Mouse (Mus musculus) cerebellum, adult 8-10 months (tissue): ENCODE data around the gene Plbd2.
"Not testable (repeated sequence)": the region's sequence is repeated elsewhere in the genome, so short reads cannot be mapped to it uniquely, and the experiment has no call there.

Experiments used
- DNase-seq: peaks from one replicate; pipeline ENCODE4 v3.0.0; 2022

The Plbd2 gene

GRCm38 (mm10) chr5:120510982-120511642 is 7.7 kb upstream of the Plbd2 start, which contains the start of gene Slc8b1:
Gene Slc8b1 (plus strand): TSS chr5:120511168.
- DNase-seq = peak; percentile 91

DNA sequence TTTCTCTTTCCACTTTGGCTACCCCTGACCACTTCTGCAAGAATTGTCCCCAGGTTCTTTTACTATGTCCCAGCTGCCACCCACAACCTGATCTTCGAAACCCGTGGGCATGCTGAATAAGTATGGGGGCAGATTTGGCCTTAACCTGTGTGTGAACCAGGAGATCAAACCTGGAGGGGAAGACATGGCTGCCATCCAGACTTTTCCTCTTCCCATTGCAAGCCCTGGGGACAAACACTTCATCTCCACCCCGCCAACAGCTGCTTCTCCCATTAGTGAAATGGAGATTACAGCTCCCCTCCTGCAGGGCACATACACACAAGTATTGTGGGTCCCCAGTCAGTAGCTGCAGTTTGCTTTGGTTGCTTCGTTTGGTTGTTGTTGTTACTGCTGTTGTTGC is 3.9 kb upstream of the Plbd2 start:
- no peak for DNase-seq

DNA sequence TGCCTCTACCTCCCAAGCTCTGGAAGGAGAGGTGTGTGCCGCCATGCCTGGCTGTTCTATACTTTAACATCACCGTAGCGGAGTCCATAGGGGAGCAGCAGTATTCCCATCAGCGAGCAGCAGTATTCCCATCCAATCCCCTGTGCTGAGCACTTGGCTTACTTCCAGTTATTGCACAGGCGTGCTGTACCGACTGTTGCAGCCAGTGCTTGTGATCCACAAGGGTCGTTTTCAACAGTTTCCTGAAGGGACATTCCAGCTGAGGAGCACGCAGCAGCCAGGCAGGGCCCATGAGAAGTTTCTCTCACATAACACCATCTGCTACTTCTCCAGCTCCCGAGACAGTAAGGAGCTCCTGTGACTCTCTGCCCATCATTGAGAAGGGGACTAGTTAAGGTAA is 3.1 kb upstream of the Plbd2 start:
- DNase-seq = no peak

- DNase-seq = no peak
These were observed 2.4 kb upstream of the Plbd2 start for GRCm38 (mm10) chr5:120505781-120506180.

- DNase-seq = peak; percentile 86
These were observed 1.9 kb upstream of the Plbd2 start for GRCm38 (mm10) chr5:120505368-120505767.

DNA sequence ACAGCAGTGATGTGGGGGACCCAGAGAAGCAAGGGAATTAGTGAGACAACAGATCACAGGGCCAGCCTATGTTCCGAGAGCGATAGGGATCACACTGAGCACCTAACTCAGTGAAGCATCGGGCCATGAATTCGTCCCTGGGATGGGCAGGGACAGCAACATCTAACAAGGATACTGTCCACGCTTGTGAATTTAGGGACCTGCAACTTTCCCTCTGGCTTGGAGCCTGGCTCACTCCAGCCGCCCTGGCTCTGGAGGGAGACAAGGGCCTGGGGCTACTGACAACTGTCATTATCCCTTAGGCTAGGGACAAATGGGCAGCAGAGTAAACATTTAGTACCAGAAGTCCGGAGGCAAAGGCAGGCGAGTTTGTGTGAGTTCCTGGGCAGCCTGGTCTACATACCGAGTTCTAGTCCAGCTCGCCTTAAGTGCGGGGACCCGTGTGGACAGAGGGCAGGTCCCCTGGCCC is 716 bp downstream of the Plbd2 start:
- no peak for DNase-seq

DNA sequence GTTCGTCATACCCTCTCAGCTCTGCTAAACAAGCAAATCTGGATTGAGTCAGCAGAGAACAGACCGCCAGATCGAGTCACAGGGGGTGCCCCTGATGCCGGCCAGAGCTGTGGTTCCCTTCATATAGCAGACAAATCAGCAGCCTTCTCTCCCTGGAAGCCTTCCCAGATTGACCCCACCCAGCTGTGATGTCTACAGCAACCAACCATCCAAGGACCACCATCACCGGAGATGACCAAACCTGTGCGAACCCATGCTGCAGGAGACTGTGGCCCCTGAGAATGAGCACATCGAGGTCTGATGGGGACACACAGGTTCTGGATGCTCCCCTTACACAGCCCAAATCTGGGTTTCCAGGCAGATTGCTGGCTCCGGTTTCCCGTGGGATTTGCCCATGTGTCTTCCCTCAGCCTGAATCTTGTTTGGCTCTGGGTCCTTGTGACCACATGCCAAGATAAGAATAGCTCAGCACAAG is 1.2 kb downstream of the Plbd2 start:
- DNase-seq = no peak

- DNase-seq = not testable (repeated sequence)
These were observed 2.8 kb downstream of the Plbd2 start for GRCm38 (mm10) chr5:120500609-120501008.

GRCm38 (mm10) chr5:120499202-120499601 is 4.2 kb downstream of the Plbd2 start:
- no peak for DNase-seq

- DNase-seq = no peak
These were observed 6.4 kb downstream of the Plbd2 start for GRCm38 (mm10) chr5:120497071-120497470.

GRCm38 (mm10) chr5:120495703-120496226 is 7.7 kb downstream of the Plbd2 start:
- no peak for DNase-seq

- DNase-seq = no peak
These were observed 8.2 kb downstream of the Plbd2 start for GRCm38 (mm10) chr5:120495064-120495702.

DNA sequence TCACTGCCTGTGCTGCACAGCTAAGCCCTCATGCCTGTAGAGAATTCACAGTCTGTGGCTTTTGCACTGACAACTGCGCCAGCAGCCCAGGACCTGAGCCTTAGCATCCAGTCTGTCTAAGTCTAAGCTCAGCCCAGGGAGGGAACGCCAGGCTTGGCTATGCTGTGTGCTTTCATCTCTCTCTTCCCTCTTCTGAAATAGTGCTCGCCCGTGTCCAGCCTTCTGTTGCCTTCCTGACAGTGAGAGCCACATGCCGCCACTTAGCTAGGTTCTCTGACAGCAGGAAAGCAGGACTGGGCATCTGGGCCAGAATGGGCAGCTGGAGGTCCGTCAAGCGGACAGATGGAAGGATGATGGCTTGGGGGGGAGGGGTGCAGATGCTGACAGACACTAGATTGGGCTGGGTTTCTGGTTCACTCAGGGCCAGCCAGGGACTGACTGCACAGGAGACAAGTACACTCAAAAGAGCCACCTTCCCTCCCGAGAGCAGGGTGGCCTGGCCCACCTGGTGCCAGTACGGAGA is 9.5 kb downstream of the Plbd2 start:
- DNase-seq = no peak

DNA sequence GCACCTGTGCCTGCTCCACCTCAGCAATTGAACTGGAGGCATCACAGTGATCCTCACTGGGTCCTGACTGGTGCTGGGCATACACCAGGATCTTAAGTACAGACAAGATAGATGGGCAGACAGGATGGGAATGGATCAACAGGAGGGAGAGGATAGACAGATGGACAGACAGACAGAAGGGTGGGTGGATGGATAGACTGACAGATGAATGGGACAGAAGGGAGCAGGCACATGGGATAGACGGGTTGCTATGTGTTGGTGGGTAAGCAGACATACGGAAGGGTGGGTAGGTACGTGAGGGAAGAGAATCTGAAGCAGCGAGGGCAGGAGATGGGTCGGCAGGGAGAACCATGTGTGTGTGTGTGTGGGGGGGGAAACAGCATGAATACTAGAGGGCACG is 10.0 kb downstream of the Plbd2 start:
- no peak for DNase-seq

DNA sequence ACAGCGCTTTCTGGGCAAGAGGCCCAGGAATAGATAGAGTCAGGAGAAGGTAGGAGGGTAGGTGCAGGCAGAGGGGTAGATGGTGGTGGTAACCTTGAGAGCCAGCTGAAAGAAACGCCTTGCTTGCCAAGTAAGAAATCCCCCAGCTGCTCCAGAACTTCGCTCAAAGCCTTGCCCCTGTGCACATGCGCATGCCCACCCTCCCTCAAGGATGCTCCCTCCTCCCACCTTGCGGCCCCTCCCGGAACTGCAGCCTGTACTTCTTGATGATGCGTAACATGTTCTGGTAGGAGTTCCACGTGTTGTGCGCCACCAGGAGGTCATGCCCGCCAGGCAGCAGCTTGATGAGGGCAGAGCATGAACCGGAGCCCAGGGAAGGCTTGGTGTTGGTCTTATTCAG is 11.0 kb downstream of the Plbd2 start:
- no peak for DNase-seq

- no peak for DNase-seq
These were observed 12.7 kb downstream of the Plbd2 start for GRCm38 (mm10) chr5:120490679-120491192.

DNA sequence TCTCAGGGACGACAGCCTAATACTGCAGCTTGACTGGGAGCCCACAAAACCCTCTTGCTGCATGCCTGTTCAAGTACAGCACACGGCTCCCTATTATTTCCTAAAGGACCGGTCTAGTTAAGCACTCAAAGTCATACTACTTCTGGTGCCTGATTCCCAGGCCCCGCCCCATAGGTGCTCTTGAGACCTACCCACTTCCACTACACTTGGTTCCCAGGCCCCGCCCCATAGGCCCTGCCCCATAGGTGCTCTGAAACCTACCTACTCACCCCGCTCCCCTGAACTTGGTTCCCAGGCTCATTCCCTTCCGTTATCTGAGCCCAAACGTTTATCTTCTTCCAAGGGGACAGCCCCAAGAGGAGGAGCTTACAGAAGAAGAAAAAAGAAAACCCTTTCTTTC is 15.6 kb downstream of the Plbd2 start:
- DNase-seq = no peak

GRCm38 (mm10) chr5:120483399-120483798 is 20.0 kb downstream of the Plbd2 start:
- DNase-seq = no peak

GRCm38 (mm10) chr5:120481205-120481604 is 22.2 kb downstream of the Plbd2 start:
- no peak for DNase-seq

GRCm38 (mm10) chr5:120479538-120479937 is 23.9 kb downstream of the Plbd2 start:
- no peak for DNase-seq

DNA sequence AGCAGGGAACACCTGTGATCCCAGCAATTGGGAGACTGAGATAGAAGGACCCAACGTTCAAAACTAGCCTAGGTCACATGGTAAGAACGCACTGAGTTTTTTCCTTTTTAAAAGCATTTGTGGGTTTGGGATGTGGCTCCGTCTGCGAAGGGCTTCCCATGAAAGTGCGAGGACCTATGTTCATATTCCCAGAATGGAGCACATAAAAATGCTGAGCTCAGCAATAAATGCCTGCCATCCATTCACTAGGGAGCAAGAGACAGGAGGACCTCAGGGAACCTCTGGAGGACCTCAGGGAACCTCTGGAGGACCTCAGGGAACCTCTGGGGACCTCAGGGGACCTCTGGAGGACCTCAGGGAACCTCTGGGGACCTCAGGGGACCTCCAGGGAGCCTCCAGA is 25.4 kb downstream of the Plbd2 start:
- DNase-seq = no peak

DNA sequence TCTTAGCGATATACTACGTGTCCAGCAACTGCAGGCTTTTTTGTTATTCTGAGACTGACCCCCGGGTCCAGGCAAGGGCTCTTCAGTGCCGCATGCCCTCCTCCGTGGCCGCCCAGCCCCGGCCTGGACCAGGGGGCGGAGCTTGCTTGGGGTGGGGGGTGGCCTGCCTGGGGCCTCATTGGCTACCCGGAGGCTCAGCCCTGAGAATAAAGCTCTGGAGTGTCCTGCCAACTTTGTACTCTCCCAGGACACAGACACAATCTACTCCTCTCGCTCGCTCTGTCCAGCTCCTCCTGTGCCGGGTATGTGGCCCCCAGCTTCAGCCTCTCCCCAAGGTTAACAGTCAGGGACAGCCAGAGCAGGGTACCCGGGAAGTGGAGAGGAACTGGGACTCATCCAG is 27.1 kb downstream of the Plbd2 start, which contains the start of gene Sds:
Gene Sds, plus strand, starts transcription at position 231 of the 400 bp plus-strand sequence.
- DNase-seq = no peak

DNA sequence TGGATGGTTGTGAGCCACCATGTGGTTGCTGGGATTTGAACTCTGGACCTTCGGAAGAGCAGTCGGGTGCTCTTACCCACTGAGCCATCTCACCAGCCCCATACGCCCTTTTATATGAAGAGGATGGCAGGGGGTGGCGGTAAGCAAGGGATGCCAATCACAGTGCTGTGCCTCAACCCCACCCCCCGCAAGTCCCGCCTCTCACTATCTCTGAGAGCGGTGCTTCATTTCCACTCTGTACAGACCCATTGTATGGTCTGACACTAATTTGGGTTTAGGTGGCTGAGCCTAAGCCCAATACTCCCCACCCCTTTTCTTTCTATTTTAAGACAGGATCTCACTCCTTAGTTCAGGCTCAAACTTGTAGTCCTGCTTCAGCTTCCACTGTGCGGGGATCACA is 27.6 kb downstream of the Plbd2 start:
- DNase-seq = no peak

- no peak for DNase-seq
These were observed 30.1 kb downstream of the Plbd2 start for GRCm38 (mm10) chr5:120473361-120473760.
